ENCODE assay signal across 8 mouse cellular contexts in the genomic region with DNA sequence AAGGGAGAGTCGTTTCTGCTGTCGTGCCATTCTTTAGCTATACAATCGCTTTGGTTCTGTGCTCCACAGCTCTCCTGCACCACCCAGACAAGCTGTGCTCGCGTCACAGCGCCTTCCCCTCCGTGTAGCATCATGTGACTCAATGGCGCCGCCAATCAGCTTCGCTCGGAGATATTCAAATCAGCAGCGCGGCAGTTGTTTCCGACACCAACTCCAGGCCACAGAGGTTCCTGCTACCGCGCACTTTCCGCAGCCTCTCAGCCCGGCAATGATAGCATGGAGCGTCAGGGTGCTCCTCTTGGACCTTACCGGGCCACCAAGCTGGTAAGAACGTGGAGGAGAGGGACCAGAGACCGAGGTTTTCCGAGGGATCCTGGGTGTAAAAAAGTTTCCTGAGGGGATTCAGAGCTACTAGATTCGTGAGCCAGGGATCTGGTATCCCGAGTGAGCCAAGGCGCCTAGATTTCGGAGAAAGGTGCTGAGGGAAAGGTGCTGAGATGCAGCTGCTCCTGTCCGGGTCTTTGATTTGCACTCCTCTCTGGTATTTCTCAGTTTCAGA. TPM values are rescaled to one million over a fixed set of nuclear protein-coding genes. Genes with fewer than 3 reads are reported as not detected.
DNase-seq lines count a peak whose midpoint lies in the region; ATAC-seq lines count a peak whose summit lies in the region.

A gene (plus strand): TSS at position 191 of the 559 bp plus-strand sequence.

- peak; percentile 92 for DNase-seq in adipocyte (ENCODE audit: low spot score)
- DNase-seq in embryo, embryonic 10 days (ENCODE audit: low spot score): peak; percentile 97
- DNase-seq in gastrocnemius, postnatal 10 days: peak; percentile 85
- peak; percentile 97 for DNase-seq in induced T-regulatory cell, adult 2 months (ENCODE audit: low read depth)
- DNase-seq in left cerebral cortex, adult 9 months (ENCODE audit: low spot score in 2 of 2): peak; percentile 49 to 92
- DNase-seq in right cerebral cortex, postnatal 14 days: peak; percentile 89
- peak; percentile 89 to 90 for DNase-seq in urinary bladder, postnatal 36 days (ENCODE audit: low spot score in 2 of 2)

- peak; percentile 99 for ATAC-seq in megakaryocyte progenitor cell, adult 5-6 weeks (replicated peaks; ENCODE audit: poor library complexity)

RNA-seq across cellular contexts. Expression of the gene that starts here (rescaled TPM):
- 1 to 10 TPM; 3.3 to 4.5 TPM for total RNA-seq in gastrocnemius, postnatal 10 days (2021)
- total RNA-seq in megakaryocyte progenitor cell, adult 5-6 weeks (2015): 27.4 and 34.1 TPM in 2 replicates
- total RNA-seq in megakaryocyte progenitor cell, adult 5-6 weeks (2017): 24.9 and 25.9 TPM in 2 replicates

Comparison
In these comparisons a context has a peak if more than half of its experiments do, and no peak if none do; other contexts are left out.
1. Peak in every context shown above with its lines: DNase-seq and ATAC-seq.
2. RNA of the gene that starts here (total RNA-seq): 24.9 to 34.1 TPM in megakaryocyte progenitor cell, adult 5-6 weeks; 3.3 to 4.5 TPM in gastrocnemius, postnatal 10 days; every median in the first group is over 4 times any median in the second.